Mouse (Mus musculus): ENCODE measurements at regions not wholly inside any gene's neighbourhood (a gene's known extent, or its start where the extent isn't known, plus 50 kb on each side); places are given as distances from the start of the nearest gene placed in this dataset.

- ATAC-seq (no peak), DNase-seq (ENCODE audit: low spot score) (peak; percentile 10)
- H3K4me1 ChIP-seq (ENCODE audit: insufficient read depth, low read depth, low read length) = no peaks in the 10 kb centered on the region
- H3K9ac ChIP-seq (replicated peaks; ENCODE audit: low read depth) = no peak overlapping the region
- TF ChIP-seq EP300 (IDR thresholded peaks at IDR 0.05) (no peak), CTCF (IDR thresholded peaks at IDR 0.05) (no peak)
- no peaks in the 10 kb centered on the region for H3K36me3 ChIP-seq (ENCODE audit: insufficient read depth, low read length)
- no peak overlapping the region for H3K27ac ChIP-seq (ENCODE audit: low read length)
- no peaks in the 10 kb centered on the region for H3K27me3 ChIP-seq (replicated peaks; ENCODE audit: insufficient read depth, low read length)
- no peak overlapping the region for H3K4me3 ChIP-seq (ENCODE audit: low read depth, low read length)
- H3K4me2 ChIP-seq (replicated peaks; ENCODE audit: low read depth, low read length) = no peak overlapping the region
- WGBS = 89% methylated on average over 1 of the region's 1 CpGs
- H3K9me3 ChIP-seq (ENCODE audit: low read length) = no peaks in the 10 kb centered on the region
These were observed 346.8 kb upstream of the Gm21798 start for GRCm38 (mm10) chr15:64470743-64471142.

DNA sequence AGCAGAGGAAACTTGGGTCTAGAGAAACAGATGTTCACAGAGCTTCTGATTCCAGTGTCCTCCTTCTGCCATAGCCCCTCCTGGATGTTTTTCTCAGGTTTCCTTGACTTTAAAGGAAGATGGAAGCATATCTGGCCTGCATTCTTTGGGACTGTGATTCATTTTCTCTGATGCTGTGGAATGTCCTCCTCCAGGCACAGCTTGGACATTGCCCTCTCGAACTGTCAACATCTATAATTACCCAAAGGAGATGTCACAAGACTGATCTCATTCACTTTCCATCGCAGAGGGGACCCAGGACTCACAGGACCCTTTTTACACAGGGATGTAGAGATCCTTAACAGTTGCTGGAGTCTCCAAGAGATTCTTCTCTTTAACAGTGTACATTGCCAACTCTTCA lies 345.9 kb upstream of the Gm21798 start:
- Histone ChIP-seq H3K9me3 (ENCODE audit: low read length) (no peaks in the 10 kb centered on the region), H3K4me3 (ENCODE audit: low read depth, low read length) (no peak overlapping the region), H3K4me1 (ENCODE audit: insufficient read depth, low read depth, low read length) (no peaks in the 10 kb centered on the region), H3K9ac (replicated peaks; ENCODE audit: low read depth) (no peak overlapping the region), H3K27me3 (replicated peaks; ENCODE audit: insufficient read depth, low read length) (no peaks in the 10 kb centered on the region), H3K36me3 (ENCODE audit: insufficient read depth, low read length) (no peaks in the 10 kb centered on the region), H3K4me2 (replicated peaks; ENCODE audit: low read depth, low read length) (no peak overlapping the region), H3K27ac (ENCODE audit: low read length) (no peak overlapping the region)
- WGBS = 58% methylated on average over 2 of the region's 2 CpGs
- no peak for ATAC-seq
- DNase-seq (ENCODE audit: low spot score) = no peak
- TF ChIP-seq EP300 (IDR thresholded peaks at IDR 0.05) (no peak), CTCF (IDR thresholded peaks at IDR 0.05) (no peak)

DNA sequence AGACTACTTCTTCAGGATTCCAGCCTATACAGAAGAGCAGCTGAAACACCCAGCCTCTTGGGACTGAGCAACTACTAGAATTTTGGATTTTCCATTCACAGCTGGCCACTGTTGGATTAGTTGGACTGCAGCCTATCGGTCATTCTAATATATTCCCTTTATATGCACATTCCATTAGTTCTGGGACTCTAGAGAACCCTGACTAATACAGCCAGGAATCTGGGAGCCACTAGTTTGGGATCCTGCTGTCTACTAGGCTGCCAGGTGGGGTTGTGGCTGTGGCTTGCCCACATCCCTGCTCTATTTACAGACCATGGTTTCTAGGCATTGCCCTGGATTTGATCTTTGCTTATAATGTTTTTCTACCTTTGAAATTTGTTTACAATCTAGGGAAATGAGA lies 343.3 kb upstream of the Gm21798 start:
- no peaks in the 10 kb centered on the region for H3K36me3 ChIP-seq (ENCODE audit: insufficient read depth, low read length)
- no peak for TF ChIP-seq EP300 (IDR thresholded peaks at IDR 0.05)
- no peak for TF ChIP-seq CTCF (IDR thresholded peaks at IDR 0.05)
- H3K27ac ChIP-seq (ENCODE audit: low read length) = no peak overlapping the region
- H3K4me1 ChIP-seq (ENCODE audit: insufficient read depth, low read depth, low read length) = no peaks in the 10 kb centered on the region
- no peak overlapping the region for H3K4me3 ChIP-seq (ENCODE audit: low read depth, low read length)
- no peak overlapping the region for H3K9ac ChIP-seq (replicated peaks; ENCODE audit: low read depth)
- no peak overlapping the region for H3K4me2 ChIP-seq (replicated peaks; ENCODE audit: low read depth, low read length)
- no peak for DNase-seq (ENCODE audit: low spot score)
- WGBS = 85% methylated on average over 1 of the region's 1 CpGs
- H3K27me3 ChIP-seq (replicated peaks; ENCODE audit: insufficient read depth, low read length) = no peaks in the 10 kb centered on the region
- no peak for ATAC-seq
- H3K9me3 ChIP-seq (ENCODE audit: low read length) = no peaks in the 10 kb centered on the region

- TF ChIP-seq CTCF (IDR thresholded peaks at IDR 0.05) (no peak), EP300 (IDR thresholded peaks at IDR 0.05) (no peak)
- Histone ChIP-seq H3K36me3 (ENCODE audit: insufficient read depth, low read length) (no peaks in the 10 kb centered on the region), H3K27me3 (replicated peaks; ENCODE audit: insufficient read depth, low read length) (no peaks in the 10 kb centered on the region), H3K9ac (replicated peaks; ENCODE audit: low read depth) (no peak overlapping the region), H3K4me3 (ENCODE audit: low read depth, low read length) (no peak overlapping the region), H3K4me2 (replicated peaks; ENCODE audit: low read depth, low read length) (no peak overlapping the region), H3K4me1 (ENCODE audit: insufficient read depth, low read depth, low read length) (no peaks in the 10 kb centered on the region), H3K27ac (ENCODE audit: low read length) (no peak overlapping the region), H3K9me3 (ENCODE audit: low read length) (no peaks in the 10 kb centered on the region)
- 77% methylated on average over 5 of the region's 5 CpGs for WGBS
- ATAC-seq (no peak), DNase-seq (ENCODE audit: low spot score) (no peak)
These were observed 340.4 kb upstream of the Gm21798 start for GRCm38 (mm10) chr15:64477131-64477530.

GRCm38 (mm10) chr15:64480625-64481024 lies 336.9 kb upstream of the Gm21798 start:
- no peaks in the 10 kb centered on the region for H3K9me3 ChIP-seq (ENCODE audit: low read length)
- 56% methylated on average over 6 of the region's 6 CpGs for WGBS
- H3K9ac ChIP-seq (replicated peaks; ENCODE audit: low read depth) = no peak overlapping the region
- H3K4me1 ChIP-seq (ENCODE audit: insufficient read depth, low read depth, low read length) = no peaks in the 10 kb centered on the region
- no peak overlapping the region for H3K4me3 ChIP-seq (ENCODE audit: low read depth, low read length)
- no peak for DNase-seq (ENCODE audit: low spot score)
- no peaks in the 10 kb centered on the region for H3K36me3 ChIP-seq (ENCODE audit: insufficient read depth, low read length)
- no peak overlapping the region for H3K4me2 ChIP-seq (replicated peaks; ENCODE audit: low read depth, low read length)
- ATAC-seq = no peak
- H3K27ac ChIP-seq (ENCODE audit: low read length) = no peak overlapping the region
- H3K27me3 ChIP-seq (replicated peaks; ENCODE audit: insufficient read depth, low read length) = no peaks in the 10 kb centered on the region
- TF ChIP-seq EP300 (IDR thresholded peaks at IDR 0.05) (no peak), CTCF (IDR thresholded peaks at IDR 0.05) (no peak)

GRCm38 (mm10) chr15:64481226-64481625 lies 336.3 kb upstream of the Gm21798 start:
- H3K9ac ChIP-seq (replicated peaks; ENCODE audit: low read depth) = no peak overlapping the region
- H3K27ac ChIP-seq (ENCODE audit: low read length) = no peak overlapping the region
- H3K9me3 ChIP-seq (ENCODE audit: low read length) = no peaks in the 10 kb centered on the region

GRCm38 (mm10) chr15:64482960-64483359 lies 334.5 kb upstream of the Gm21798 start:
- Histone ChIP-seq H3K9me3 (ENCODE audit: low read length) (no peaks in the 10 kb centered on the region), H3K27ac (ENCODE audit: low read length) (no peak overlapping the region), H3K27me3 (replicated peaks; ENCODE audit: insufficient read depth, low read length) (no peaks in the 10 kb centered on the region), H3K4me1 (ENCODE audit: insufficient read depth, low read depth, low read length) (no peaks in the 10 kb centered on the region), H3K9ac (replicated peaks; ENCODE audit: low read depth) (no peak overlapping the region), H3K4me3 (ENCODE audit: low read depth, low read length) (no peak overlapping the region), H3K36me3 (ENCODE audit: insufficient read depth, low read length) (no peaks in the 10 kb centered on the region), H3K4me2 (replicated peaks; ENCODE audit: low read depth, low read length) (no peak overlapping the region)
- WGBS = 73% methylated on average over 5 of the region's 5 CpGs
- ATAC-seq (no peak), DNase-seq (ENCODE audit: low spot score) (no peak)
- TF ChIP-seq EP300 (IDR thresholded peaks at IDR 0.05) = no peak
- no peak for TF ChIP-seq CTCF (IDR thresholded peaks at IDR 0.05)

More at GRCm38 (mm10) chr15:64481226-64481625, 336.3 kb upstream of the Gm21798 start:
- no peak for TF ChIP-seq CTCF (IDR thresholded peaks at IDR 0.05)
- no peak for TF ChIP-seq EP300 (IDR thresholded peaks at IDR 0.05)
- Histone ChIP-seq H3K27me3 (replicated peaks; ENCODE audit: insufficient read depth, low read length) (no peaks in the 10 kb centered on the region), H3K4me2 (replicated peaks; ENCODE audit: low read depth, low read length) (no peak overlapping the region), H3K36me3 (ENCODE audit: insufficient read depth, low read length) (no peaks in the 10 kb centered on the region), H3K4me3 (ENCODE audit: low read depth, low read length) (no peak overlapping the region), H3K4me1 (ENCODE audit: insufficient read depth, low read depth, low read length) (no peaks in the 10 kb centered on the region)
- ATAC-seq (no peak), DNase-seq (ENCODE audit: low spot score) (no peak)

Measured in lung, postnatal 0 days (tissue).